Mouse (Mus musculus): ENCODE data around the gene Dph2. TPM values are rescaled to one million over a fixed set of nuclear protein-coding genes. Genes with fewer than 3 reads are reported as not detected.

The Dph2 gene
- 3.5 TPM for polyA plus RNA-seq (2014; fragmentation: Illumina TruSeq; extraction: RNeasy Lipid Tissue Mini Kit (QIAGEN cat#74804); ENCODE audit: low replicate concordance)

DNA sequence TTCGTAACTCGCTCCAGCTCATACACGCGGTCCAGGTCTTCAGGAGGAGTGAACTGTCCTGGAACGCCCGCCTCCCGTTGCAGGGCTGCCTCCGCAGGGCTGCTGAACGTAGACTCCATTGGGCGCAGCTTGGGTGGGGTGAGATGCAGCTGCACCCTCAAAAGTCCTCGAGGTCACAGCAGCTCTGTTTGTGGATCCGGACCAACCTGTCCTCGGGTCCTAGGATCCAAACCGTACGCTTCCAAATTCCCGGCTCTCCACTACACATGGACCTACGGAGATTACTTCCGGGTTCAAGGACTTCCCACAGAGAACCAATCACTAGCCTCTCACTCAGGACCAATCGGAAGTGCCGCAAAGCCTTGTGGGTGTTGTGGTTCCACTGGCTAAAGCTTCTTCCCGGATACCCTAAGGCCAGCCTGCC lies at the start of gene Dph2:
Dph2 (minus strand) TSS at position 295 of the 424 bp plus-strand sequence.

GRCm38 (mm10) chr4:117929391-117929881 lies 37.6 kb upstream of the Dph2 start, which contains the start of gene Artn:
Artn (minus strand) TSS chr4:117929763.

GRCm38 (mm10) chr4:117914591-117915442 lies 23.0 kb upstream of the Dph2 start, which contains the start of gene Ipo13:
Ipo13 (minus strand) TSS chr4:117914999.

GRCm38 (mm10) chr4:117887133-117887532 lies 4.7 kb downstream of the Dph2 start, which contains the start of gene Atp6v0b:
Atp6v0b (minus strand) TSS chr4:117887333.

DNA sequence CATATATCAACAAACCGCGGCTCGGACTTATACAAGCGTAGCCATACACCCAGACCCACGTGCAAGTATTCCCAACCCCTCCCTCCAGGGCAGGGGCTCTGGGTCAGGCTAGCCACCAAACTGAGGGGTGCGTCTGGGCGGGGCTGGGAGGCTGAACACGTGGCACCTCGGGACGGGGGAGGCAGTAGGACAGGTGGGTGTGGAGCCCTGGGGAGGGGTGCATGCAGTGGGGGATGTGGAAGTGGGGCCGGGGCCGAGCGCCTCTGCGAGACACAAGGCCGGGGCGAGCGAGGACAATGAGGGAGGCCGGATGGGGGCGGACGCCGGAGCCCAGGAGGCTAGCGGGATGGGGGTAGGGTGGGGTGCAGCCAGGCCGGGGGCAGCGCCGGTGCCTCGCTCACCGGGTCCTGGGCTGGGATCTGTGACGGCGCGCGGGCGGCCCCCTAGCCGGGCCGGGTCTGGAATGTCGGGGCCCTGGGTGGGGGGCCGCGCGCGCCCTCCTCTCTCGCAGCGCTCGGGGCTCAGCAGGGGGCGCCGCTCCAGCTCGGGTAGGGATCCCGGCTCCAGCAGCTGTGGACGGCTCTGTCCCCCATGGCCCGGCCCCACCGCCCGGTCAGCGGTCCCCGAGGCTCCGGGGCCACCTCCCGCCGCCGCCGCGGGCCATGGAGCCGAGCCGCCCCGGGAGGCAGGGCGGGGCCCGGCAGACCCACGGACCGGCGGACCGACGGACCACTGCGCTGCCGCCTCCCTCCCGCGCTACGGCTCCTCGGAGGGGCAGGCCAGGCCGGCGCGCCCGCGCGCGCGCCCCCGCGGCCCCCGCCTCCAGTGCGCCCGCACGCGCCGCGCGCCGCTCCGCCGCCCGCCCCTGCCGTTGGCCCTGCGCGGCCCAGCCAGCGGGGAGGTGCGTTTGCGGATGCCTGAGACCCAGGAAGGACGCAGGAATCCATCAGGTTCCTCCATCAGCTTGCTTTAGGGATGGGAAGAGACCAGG lies 8.8 kb downstream of the Dph2 start, which contains the start of gene B4galt2:
B4galt2 (minus strand) TSS at position 787 of the 991 bp plus-strand sequence.

DNA sequence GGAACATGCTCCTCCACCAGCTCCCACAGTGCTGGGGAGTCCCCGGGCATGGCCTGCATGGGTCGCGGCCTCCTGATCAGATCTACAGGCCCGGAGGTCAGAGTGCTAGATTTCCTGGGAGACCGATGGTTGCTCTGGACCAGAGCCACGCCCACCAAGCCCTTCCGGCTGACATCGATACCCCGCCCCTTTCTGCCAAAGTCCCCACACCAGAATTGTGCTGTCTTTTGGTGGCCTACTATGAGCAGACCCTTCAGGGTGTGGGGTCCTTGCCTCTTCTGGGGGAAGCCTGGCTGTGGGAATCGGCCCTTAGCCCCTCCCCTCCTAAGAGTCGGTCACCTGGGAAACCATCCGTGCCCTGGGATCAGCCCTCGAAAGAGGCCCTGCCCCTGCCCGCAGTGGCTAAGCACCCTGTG lies 19.4 kb downstream of the Dph2 start, which contains the start of gene Ccdc24:
Ccdc24 (minus strand) TSS at position 87 of the 416 bp plus-strand sequence.

Other genes with a start within 250 kb of the Dph2 start
- 0.48 TPM for gene Dmap1, start 209.8 kb downstream of the Dph2 start, polyA plus RNA-seq (2014; fragmentation: Illumina TruSeq; extraction: RNeasy Lipid Tissue Mini Kit (QIAGEN cat#74804); ENCODE audit: low replicate concordance)
- not detected for gene Gm12845, start 167.6 kb downstream of the Dph2 start, polyA plus RNA-seq (2014; fragmentation: Illumina TruSeq; extraction: RNeasy Lipid Tissue Mini Kit (QIAGEN cat#74804); ENCODE audit: low replicate concordance)
- not detected for gene Klf17, start 126.4 kb downstream of the Dph2 start, polyA plus RNA-seq (2014; fragmentation: Illumina TruSeq; extraction: RNeasy Lipid Tissue Mini Kit (QIAGEN cat#74804); ENCODE audit: low replicate concordance)
- 0.45 TPM for gene Slc6a9, start 57.5 kb downstream of the Dph2 start, polyA plus RNA-seq (2014; fragmentation: Illumina TruSeq; extraction: RNeasy Lipid Tissue Mini Kit (QIAGEN cat#74804); ENCODE audit: low replicate concordance)
- not detected for gene Ccdc24, start 19.5 kb downstream of the Dph2 start, polyA plus RNA-seq (2014; fragmentation: Illumina TruSeq; extraction: RNeasy Lipid Tissue Mini Kit (QIAGEN cat#74804); ENCODE audit: low replicate concordance)
- gene B4galt2, start 8.5 kb downstream of the Dph2 start, polyA plus RNA-seq (2014; fragmentation: Illumina TruSeq; extraction: RNeasy Lipid Tissue Mini Kit (QIAGEN cat#74804); ENCODE audit: low replicate concordance): not detected
- gene Atp6v0b, start 4.7 kb downstream of the Dph2 start, polyA plus RNA-seq (2014; fragmentation: Illumina TruSeq; extraction: RNeasy Lipid Tissue Mini Kit (QIAGEN cat#74804); ENCODE audit: low replicate concordance): 27.4 TPM
- gene Ipo13, start 23.0 kb upstream of the Dph2 start, polyA plus RNA-seq (2014; fragmentation: Illumina TruSeq; extraction: RNeasy Lipid Tissue Mini Kit (QIAGEN cat#74804); ENCODE audit: low replicate concordance): 0.22 TPM
- not detected for gene Artn, start 37.7 kb upstream of the Dph2 start, polyA plus RNA-seq (2014; fragmentation: Illumina TruSeq; extraction: RNeasy Lipid Tissue Mini Kit (QIAGEN cat#74804); ENCODE audit: low replicate concordance)
- gene St3gal3, start 242.9 kb upstream of the Dph2 start, polyA plus RNA-seq (2014; fragmentation: Illumina TruSeq; extraction: RNeasy Lipid Tissue Mini Kit (QIAGEN cat#74804); ENCODE audit: low replicate concordance): 0.33 TPM

Data from small intestine, adult 10 weeks (tissue).